Mouse (Mus musculus): ENCODE results near the gene Evx1.
A peak's percentile ranks its signal among the peaks of the same experiment; 100 is the strongest.

The Evx1 gene

DNA sequence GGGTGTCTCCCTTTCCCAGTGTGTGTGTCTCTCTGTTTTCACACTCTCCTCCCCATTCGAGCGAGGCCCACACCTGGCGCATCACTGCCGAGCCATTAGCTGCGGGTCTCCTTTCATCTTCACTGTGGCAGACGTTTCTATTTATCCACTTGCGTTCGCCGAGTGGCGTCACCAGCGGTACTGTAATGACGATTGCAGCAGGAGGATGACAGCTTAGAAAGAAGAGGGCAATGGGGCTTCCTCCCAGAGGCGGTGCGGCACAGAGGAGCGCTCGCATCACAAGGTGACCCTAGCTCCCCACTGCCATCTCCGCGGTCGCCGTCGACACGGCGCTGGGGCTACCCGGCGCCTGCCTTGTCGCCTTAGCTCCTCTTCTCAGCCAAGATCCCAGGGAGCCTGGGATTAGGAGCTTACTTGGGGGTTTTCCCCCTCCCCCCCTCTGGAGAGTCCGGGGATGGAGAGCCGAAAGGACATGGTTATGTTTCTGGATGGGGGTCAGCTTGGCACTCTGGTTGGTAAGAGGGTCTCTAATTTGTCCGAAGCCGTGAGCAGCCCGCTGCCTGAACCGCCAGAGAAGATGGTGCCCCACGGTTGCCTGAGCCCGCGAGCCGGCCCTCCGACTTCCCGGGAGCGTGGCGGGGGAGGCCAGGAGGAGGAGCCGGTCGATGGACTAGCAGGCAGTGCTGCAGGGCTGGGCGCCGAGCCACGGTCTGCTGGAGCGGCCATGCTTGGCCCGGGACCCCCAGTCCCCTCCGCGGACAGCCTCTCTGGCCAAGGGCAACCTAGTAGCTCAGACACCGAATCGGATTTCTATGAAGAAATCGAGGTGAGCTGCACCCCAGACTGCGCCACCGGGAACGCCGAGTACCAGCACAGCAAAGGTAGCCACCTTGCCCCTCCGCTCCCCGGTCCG lies at the start of gene Evx1:
Evx1 (plus strand) TSS at position 108 of the 913 bp plus-strand sequence.
- DNase-seq (ENCODE audit: low read depth, low spot score): no peak

DNA sequence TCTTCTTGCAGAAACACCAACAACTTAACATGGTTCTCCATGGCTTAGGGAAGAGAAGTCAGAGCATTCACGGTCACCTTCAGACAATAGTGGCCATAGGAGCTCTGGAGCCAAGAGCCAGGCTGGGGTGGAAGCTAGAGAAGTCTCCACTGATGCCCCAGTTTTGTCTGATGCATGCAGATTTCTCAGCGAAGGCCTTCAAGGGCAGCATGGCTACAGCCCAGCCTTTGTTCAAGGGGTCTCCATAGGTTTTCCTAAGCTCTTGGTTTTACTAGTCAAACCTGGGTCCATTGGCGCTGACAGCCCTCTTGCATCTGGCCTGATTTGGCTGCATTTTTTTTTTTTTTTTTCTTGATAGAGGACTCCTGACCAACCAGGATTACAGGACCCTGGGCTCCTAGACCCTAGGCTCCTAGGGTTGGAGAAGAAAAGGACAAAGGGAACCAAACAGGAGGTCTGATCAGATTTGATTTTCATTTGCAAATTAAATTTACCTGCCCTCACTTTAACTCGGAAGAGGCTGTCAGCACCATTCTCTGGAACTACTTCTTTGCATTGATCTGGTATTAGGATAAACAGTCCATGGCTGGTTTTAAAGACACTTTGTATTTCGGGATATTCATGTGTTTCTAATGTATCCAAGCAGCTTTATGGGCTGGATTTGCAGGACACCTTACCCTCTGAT lies 49.0 kb upstream of the Evx1 start:
- no peak for DNase-seq (ENCODE audit: low read depth, low spot score)

DNA sequence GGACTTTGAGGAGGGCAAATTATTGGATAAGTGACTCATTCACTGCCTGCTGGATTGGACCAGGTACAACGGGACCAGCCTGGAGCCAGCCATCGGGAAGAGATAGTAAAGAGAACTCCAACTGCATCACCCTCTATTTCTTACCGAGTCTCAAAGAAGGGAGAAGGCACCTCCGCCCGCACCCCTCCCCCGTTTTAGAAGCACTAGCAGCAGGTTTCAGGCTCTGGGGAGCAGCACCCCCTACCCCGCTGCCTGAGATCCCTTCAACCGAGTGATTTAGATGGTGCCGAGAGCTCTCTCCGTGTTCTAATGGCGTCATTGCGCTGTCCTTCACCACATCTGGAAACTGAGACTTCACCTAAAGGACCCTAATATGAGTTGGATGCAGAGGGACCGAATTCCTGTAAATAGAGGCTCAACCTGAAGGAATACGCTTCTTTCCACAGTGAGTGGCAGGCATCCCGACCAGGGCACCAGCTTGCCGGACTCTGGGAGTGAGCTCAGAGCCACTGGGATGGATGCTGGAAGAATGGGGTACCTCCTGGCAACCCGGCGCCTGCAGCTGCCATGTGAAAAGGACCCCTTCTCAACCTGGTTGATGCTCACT lies 47.9 kb upstream of the Evx1 start:
- DNase-seq (ENCODE audit: low read depth, low spot score): no peak

DNA sequence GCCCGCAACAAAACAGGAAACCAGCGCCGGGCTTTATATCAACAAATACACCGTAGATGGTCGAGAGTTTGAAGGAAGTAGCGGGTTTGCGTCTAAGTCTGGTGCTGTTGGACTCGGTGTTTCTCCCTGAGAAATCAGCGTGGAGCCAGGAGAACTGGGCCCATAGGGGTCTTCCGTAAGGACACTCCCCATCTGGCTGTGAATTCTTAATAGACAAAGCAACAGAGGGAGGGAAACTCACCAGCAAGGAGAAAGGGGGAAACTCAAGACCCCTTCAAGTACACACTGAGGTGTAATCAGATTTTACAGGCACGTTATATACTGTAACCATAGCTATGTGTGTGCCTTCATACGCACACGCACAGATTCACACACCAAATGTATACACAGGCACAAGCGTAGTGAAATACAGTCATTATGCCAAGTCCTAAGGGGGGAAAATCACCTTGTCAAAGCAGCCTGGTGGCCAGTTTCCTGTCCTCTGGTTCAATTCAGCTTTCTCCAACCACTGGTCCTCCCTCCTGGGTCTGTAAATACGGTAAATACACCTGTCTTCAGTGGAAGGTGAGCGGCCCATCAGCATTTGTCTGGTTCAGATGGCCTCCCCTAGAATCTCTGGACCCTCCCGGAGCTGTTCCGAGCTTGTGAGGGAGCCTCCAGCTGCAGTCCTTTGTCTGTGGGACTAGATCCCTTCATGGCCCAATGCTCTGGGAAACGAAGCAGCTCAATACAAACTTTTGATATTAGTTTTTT lies 47.2 kb upstream of the Evx1 start:
- DNase-seq (ENCODE audit: low read depth, low spot score): no peak

DNA sequence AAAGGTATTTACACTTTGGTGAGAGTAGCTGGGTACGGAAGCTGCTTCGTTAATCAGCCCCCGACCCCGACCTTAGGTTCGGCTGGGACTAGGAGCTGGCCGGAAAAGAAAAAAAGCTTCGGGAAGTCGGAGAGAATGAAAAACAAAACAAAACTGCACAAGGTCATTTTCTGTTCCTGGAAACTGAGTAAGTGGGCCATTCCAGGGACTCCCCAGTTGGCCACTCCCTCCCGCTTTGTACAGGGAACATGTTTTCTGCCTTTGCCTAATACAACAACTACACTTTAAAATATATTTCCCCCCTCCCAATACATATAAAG lies 46.7 kb upstream of the Evx1 start:
- DNase-seq (ENCODE audit: low read depth, low spot score): no peak

DNA sequence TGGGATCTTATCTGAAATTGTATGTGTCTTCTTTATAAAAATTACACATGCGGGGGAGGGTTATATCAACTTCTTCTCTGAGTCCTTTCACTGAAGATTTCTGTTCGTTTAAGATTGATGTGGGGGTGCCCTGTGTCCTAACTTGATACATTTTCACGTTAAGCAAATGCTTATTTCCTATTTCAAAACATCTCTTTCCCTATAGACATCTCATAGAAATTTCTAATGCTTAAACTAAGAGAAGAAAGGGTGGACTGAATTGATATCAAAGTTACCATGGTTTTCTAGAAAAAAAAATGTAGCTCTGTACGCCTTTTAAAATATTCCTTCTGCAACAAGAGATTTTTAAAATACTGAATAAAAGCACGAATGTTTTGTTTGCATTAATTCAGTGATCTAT lies 46.1 kb upstream of the Evx1 start:
- no peak for DNase-seq (ENCODE audit: low read depth, low spot score)

DNA sequence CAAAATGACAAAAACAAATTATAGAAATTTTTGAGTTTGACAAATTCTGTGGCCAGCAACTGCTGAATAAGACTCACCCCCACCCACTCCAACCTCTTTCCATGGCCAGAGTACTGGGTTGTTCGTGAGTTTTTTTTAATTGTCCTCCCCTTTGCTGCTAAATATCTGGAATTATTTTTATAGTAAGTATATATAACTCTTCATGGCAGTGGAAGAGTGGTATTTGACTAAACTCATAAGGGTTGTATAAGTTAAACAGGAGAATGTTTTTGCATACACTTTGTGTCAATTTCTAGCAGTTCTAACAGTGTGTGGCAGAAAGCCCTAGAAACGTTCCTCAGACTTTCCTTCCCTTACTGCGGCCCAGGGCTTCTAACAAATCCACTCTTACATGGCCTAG lies 45.6 kb upstream of the Evx1 start:
- DNase-seq (ENCODE audit: low read depth, low spot score): no peak

DNA sequence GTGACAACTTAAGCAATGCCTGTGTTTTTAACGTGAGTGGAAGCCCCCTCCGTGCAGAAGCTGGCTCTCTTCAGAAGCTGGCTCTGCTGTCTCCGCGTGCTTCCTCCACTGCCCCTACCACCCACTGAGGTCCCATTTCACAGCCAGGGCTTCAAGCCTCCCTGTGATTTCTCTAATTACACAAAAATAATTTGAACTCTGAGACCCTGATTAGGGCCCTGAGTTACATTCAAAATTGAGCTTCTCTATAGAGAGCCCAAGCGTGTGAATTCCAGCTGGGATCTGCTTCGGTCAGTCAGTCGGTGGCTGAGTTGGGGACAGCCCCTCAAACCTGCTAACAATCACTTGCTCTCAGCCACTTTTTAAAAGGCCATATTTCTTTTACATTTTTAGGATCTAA lies 45.0 kb upstream of the Evx1 start:
- DNase-seq (ENCODE audit: low read depth, low spot score): no peak

DNA sequence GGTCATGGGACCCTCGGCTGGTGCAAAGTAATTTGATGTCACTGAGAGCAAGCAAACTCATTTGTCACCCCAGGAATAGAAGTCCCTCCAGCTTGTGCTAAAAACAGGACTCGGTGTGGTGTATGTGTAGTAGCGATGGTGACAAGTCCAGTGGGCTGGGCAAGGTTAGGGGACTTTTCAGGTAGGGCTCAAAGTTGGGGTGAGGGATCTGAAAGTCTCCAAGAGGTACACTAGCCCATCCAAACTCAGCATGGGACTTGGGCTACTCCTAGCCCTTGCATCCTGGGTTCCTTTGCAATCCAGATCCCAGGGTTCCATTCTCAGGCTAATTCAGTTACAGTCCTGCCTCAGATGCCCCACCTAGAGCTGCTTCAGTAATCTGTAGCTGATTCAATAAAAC lies 44.5 kb upstream of the Evx1 start:
- no peak for DNase-seq (ENCODE audit: low read depth, low spot score)

DNA sequence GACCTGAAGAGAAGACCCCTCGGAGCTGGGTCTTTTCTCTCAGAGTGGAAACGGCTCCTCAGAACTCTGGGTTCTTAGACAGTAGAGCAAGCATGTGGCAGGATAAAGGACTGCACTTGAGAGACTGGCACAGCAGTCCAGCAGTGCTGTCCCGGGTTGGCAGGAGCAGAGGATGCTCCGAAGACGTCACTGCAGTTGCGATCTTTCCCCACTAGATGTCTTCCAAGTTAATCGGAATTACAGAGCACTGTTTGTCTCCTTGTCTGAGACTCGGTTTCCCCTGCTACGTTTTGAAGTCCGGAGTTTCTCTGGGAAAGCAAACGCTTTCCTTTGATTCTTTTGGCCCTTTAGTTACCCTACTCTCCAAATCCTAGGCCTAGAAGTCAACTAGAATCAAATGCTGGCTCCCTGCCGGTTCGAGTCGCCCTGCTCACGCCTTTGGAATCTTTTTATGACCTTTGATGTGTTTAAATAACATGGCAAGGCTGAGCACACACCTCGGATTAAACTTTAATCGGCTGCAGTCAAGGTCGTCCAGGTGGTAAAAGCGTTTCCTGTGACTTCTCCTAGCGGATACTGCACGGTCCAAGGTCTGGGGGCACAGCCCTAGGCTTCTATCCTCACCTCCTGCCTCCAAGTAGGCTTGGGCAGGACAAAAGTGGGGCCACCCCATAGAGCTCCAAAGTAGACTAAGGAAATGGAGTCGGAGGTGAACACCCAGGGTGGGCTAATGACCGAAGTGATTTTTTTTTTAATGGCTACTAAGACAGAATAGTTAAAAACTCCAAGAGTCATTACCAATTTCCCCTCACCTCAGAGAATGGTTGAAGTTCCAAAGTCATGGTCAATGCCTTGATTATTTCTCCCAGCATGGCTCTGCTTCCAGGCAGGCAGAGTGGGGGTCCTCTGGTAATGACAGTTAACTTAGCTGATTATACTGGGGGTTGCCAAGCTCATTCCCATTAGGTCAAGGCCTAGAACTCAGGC lies 42.5 kb upstream of the Evx1 start:
- DNase-seq (ENCODE audit: low read depth, low spot score): peak; percentile 47

DNA sequence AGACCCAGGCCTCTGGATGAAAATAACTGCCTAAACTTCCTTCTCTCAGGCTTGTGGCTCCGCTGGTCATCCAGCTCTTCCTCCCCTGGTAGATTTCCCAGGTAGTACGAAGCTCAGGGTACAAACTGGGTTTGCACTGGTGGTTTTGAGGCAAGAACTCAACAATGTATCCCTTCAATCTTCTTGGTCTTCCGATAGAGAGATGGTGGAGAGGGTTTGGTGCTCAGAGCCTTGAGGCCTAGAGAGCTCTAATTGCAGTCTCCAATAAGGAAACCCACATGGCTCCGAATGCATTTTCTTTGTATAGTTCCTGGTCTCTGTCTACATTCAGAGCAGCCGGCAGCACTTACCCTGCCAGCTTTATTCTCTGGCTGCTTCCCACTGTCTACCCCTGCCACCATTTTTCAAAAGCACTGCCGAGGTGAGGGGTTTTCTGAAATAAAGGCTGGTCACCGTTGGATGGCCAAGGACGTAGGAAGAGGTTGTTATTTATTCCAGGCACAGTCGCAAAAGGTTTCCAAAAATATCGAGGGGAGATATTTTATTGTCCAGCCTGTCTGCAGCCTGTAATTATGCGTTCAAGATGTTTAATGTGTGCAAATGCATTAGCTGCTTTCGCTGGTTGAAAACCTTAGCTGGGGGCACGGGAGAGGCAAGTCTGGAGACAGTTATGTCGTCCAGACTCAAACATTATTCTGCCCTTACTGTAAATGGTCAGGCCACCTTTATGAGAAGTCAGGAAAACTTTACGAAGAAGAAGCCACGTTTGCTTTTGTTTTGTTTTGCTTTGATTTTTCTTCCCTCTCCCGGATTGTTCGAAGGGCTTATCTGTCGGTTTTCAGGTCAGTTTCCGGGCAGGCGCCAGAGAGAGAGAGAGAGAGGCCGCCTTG lies 40.3 kb upstream of the Evx1 start:
- no peak for DNase-seq (ENCODE audit: low read depth, low spot score)

DNA sequence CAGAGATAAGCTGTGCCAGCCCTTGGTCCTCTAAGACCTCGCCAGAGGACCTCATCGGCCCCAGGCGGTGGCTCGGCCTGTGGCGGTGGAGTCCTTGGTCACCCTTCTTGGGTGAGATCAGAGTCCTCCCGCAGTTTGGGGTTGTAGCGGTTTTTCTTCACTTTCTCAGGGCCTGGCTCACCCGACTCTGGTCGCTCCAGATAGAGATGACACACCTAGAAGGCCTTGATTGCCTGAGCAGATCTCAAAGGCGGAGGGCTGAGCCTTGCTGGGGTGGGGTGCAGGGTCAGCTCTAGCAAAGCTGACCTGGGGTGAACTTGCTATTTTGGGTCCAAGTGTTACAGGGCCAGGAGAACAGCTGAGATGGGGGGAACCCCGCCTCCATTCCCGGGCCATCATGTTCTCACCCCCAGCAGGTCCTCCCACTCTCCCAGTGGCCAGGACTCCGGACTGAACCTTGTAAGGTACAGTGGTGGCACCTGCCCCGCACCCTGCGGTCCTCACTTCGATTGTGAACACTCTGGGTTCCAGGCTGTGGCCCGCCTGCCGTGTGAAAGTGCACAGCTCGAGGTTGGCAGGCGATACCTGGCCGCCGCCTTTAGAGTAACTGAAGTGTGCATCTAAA lies 39.5 kb upstream of the Evx1 start:
- no peak for DNase-seq (ENCODE audit: low read depth, low spot score)

DNA sequence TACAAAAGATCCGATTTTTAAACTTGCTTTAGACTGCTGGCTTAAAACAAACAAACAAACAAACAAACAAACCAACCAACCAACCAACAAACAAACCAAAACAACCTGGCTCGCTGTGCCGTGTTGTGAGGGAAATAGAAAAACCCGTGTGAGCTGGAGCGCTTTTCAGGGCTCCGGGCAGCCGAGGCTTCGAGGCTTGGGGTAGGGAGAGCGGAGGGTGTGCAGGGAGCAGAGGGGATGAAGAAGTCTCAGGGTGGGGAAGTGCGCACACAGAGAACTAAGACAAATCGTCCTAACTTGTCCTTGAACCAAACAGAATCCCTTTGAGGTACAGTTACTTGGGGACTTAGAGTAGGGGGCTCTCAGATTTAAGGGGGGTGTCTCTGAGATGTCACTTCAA lies 38.7 kb upstream of the Evx1 start:
- DNase-seq (ENCODE audit: low read depth, low spot score): no peak

DNA sequence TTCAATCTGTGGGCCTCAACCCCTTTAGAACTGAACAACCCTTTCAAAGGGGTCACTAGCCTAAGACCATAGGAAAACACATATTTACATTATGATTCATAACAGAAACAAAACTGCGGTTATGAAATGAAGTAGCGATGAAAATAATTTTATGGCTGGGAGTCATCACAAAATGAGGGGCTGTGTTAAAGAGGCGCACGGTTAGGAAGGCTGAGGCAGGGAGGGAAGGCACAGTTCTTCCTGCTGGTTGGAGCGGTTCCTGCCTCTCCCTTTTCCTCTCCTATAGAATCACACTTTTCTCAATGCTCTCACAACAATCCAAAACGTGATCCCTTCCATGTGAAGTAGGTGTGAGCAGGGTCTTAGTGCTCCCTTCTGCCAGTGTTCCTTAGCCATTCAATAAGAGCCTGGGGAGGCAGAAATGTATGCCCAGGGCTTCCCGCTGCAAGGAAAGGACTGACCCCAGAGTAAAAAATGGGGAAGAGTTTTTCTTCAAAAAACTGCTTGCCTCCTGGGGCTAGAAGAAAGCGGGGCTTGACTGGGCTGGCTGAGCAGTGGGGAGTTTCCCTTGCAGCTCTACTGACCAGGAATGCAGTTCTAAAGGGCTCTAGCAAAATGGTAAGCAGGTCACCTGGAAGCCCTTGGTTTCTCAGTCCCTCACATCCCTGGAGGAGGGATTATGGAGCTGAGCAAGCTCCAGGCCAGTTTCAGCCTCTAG lies 37.6 kb upstream of the Evx1 start:
- DNase-seq (ENCODE audit: low read depth, low spot score): no peak

DNA sequence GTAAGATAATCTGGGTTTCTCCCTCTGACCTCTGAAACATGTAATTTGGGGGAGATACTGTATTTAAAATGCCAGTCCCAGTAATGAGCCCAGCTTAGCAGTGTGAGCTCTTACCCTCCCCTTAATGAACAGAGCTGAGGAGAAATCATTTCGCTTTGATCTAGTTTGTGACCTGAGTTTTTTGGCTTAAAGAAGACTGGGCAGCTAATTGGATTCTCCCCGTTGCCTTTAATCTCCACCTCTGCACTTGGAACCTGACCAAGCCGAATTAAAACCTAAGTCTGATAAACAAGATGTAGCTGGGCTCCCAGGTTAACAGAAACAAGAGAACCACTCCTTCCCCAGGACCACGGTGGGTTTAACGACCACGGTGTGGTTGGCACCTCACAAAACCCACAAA lies 36.9 kb upstream of the Evx1 start:
- DNase-seq (ENCODE audit: low read depth, low spot score): no peak

DNA sequence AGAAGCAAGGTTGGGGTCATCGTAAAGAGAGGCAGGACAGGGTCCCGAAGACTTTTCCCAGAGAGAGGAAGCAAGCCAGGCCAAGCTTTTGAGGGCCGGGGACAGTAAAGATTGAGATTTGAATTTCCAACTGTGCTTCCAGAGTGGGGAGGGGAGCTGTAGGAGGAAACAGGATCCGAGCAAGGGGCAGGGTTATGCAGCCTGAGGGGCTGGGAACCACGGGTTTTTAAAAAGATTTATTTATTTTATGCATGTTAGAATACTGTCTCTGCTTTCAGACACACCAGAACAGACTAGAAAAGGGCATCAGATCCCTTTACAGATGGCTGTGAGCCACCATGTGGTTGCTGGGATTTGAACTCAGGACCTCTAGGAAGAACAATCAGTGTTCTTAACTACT lies 36.4 kb upstream of the Evx1 start:
- no peak for DNase-seq (ENCODE audit: low read depth, low spot score)

DNA sequence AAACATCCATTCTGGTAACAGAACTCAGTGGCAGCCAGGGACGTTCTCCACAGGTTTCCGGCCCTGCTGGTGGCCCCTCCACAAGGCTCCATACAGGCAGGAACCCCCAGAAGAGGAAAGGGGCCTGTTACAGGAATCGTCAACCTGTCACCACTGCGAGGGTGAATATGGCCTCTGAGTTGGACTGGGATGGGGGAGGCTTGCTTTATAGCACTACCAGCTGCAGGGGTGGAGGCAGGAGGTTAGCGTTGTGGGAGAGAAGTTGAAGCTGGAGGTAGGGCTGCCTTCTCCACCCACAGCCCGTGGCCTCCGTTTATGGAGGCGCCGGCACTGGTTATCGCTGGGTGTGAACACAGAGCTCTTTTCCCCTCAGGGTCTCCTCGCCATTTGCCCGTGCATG lies 32.2 kb upstream of the Evx1 start:
- no peak for DNase-seq (ENCODE audit: low read depth, low spot score)

DNA sequence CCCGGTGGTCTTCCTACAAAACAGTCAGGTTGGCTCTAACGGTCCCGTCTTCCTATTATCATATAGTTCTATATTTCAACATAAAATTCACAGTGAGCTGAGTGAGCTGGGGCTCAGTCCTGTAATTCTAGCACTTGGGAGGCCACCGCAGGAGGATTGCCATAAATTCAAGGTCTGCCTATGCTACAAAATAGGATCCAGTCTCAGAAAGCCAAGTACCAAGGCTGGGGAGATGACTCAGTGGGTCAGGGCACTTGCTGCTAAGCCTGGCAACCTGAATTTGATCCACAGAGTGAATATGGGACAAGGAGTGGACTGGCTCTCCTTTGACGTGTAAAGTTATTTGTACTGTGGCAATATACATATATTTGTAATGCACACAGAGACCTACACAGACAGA lies 29.4 kb upstream of the Evx1 start:
- DNase-seq (ENCODE audit: low read depth, low spot score): no peak

DNA sequence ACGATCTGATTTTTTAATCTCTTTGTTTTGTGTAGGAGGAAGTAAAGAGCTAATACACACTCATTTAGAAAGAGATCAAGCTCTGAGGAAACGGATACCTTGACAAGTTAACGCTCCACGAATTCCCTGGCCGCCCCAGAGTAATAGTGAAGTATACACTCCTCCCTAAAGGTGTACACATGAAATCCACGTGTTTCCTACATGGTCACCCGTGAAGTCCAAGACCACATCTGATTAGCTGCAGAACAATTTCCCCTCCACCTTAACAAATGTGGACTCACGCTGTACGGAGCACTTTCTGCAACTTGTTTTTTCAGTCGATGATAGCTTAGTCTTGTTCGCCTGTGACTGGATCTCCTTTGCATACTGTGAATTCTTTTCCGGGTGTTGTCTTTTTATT lies 23.1 kb upstream of the Evx1 start:
- DNase-seq (ENCODE audit: low read depth, low spot score): no peak
